Mouse (Mus musculus) erythroid progenitor cell, adult 5-6 weeks (primary cell): ENCODE results near the gene Srd5a1. TPM values are rescaled to one million over a fixed set of nuclear protein-coding genes. Genes with fewer than 3 reads are reported as not detected.
"Not testable (repeated sequence)": the region's sequence is repeated elsewhere in the genome, so short reads cannot be mapped to it uniquely, and the experiment has no call there.

Experiments
- ATAC-seq: replicated peaks from 2 replicates; pipeline ENCODE4 v1.8.0; 2016; ENCODE audit warnings: moderate number of reproducible peaks, mild to moderate bottlenecking, moderate TSS enrichment, inconsistent platforms; ENCODE audit not compliant: poor library complexity, low FRiP score, severe bottlenecking
- total RNA-seq, 2 experiments: library from RNA; stranded (forward) in 1 of 2; stranded (reverse) in 1 of 2; fragments of 150-400 nt in 1 of 2; fragments of 186-747, 209-891 nt in 1 of 2; gene quantifications; 2 replicates each; pipeline versions ENCODE4 v1.2.3 to v1.2.4; 2015 to 2017; ENCODE audit warnings: low replicate concordance in 2 of 2

The Srd5a1 gene
- total RNA-seq (2015; ENCODE audit: low replicate concordance): 2.1 and 2.2 TPM in 2 replicates
- not detected in 2 replicates for total RNA-seq (2017; ENCODE audit: low replicate concordance)

DNA sequence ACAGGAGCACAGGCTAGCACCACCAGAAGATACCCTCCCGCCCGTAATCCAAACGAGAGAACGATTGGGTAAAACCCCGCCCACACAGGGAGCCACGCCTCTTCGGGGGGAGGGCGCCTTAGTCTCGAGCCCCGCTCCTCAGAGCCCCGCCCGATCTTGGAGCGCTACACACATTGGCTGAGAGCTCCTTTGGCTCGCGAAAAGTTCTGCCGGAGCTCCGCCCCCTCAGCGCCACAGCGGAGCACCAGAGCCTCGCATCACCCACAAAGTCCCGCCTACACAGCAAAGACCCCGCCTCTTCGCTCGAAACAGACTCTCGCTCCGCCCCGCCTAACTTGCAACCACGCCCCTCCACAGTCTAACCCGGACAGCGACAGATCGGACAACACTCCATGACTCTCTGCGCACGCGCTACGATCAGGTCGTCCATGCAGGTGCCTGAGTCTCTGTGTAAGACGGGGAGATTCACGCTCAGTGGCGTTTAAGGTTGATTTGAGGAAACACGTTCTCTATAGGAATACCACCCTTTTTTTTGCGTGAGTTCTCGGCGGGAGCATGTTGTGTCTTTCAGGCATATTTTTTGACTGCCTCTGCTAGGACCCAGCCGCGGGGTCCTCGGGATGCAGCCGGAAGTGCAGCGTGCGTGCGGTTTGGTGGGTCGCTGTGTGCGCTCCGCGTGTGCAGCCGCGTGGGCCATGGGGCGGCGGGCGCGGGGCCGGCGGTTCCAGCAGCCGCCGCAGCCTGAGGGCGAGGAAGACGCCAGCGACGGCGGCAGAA lies at the start of gene Srd5a1:
Srd5a1 (minus strand) TSS at position 45 of the 777 bp plus-strand sequence.
- peak; percentile 92 for ATAC-seq

DNA sequence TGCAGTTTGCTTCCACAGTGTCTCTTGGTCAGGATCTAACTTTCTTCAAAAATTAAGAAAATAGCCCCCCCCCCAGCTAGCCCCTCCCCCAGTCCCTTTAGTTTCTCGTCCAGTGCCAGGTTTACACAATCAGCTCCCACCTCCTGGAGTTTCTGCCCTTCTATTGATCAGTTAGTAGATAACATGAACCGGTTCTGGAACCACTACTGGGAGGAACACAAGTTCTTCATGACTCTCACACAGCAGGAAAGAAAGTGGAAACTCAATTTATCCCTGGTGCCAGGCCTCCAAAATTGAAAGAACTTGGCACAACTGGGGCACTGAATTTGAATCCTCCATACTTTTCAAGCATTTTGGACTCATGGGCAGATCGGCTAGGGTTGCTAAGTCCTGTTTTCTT lies 43.3 kb upstream of the Srd5a1 start:
- ATAC-seq: no peak

DNA sequence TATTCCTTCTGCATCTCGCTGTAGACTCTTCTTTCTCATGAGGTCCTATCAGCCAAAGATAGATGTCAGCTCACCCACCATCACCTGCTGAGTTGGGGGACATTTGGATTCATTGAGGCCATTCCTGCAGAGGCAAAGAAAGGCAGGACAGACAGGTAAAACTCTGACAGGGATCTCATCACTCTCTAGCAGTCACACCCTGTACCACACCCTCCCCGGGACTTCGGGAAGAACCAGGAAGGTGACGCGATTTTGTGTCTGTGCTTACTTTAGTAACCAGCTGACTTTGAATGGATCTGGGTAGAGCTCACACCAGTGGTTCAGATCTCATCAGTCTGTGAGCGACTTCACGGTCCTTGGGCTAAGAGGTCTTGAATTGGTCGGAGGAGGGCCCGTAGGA lies 35.2 kb upstream of the Srd5a1 start:
- no peak for ATAC-seq

DNA sequence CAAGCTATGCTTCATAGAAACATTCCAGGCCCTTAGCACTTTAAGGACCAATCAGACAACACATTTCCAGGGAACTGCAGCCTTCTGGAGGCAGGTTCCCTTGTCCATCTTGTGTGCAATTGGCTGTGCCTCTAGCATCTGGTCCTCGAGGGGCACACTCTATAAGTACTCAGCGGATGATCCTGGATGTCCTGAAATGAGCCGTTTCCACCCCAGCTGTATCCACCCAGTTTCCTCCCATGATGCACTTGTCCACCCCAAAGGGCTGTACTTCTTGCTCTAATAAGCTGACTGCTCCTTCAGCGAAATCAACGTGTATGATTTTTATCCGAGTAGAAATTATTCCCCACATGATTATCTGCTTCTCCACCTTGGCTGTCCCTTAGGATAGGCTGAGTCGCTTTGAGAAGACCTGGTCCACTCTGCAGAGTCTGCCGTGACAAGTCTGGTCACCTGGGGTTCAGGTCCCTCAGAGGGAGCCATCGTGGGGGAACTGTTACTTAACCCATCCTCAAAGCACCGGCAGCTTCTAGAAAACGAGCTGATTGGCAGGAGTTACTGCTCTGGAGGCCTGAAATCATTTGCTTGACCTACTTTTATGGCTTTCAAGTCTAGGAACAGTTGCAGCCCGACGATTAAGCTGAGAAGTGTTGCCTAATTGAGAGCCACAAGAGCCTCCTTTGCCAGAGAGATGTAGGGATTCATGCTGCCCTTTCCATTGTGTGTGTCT lies 34.6 kb upstream of the Srd5a1 start:
- ATAC-seq: no peak

DNA sequence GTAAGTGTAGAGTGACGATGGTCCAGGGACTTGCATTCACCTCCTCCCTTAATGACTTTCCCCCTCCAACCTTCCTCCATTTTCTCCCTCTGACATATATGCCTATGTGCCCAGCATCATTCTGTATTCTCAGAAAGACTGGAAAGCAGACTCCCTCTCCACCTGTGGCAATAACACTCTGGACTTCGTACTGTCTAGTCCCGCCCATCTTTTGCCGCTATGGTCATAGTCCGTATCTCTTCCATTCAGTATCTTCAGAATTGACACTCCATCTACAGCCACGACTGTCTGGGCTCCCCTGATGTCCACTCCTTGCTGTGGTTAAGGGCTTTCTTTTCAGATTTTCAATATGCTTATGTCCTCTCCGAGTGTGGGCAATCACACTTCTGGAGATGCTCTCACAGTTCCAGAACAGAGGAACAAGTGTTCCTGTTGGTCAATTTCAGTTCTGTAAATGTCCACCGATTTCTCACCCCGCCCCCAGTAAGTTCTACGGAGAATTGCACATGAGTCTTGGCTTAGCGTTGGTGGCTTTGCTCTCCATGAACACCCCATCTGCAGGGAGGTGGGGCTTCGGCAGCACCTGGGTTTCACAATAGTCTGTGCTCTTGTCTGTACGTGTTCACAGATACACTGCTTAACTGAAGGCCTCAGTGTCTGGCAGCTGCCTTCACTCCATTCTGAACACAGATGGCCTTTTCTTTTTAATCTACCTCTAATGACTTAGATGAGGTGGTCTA lies 33.4 kb upstream of the Srd5a1 start:
- no peak for ATAC-seq

DNA sequence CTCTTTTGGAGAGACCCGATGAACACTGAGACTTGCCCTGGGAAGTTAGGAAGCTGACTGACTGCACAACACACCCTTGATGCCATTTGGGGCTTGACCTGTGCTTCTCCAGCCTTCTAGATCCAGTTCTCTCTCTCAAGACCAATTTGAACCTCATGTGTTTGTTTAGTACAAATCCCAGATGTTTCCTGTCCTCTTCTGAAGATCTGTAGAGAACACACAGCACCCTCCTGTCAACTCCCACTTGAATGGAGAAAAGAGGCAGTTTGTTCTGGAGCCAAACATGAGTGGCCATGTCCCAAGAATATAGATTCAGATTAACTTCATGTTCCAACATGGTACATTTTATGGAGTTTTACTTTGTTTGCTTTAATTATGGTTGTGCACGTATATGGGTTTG lies 32.7 kb upstream of the Srd5a1 start:
- ATAC-seq: no peak

DNA sequence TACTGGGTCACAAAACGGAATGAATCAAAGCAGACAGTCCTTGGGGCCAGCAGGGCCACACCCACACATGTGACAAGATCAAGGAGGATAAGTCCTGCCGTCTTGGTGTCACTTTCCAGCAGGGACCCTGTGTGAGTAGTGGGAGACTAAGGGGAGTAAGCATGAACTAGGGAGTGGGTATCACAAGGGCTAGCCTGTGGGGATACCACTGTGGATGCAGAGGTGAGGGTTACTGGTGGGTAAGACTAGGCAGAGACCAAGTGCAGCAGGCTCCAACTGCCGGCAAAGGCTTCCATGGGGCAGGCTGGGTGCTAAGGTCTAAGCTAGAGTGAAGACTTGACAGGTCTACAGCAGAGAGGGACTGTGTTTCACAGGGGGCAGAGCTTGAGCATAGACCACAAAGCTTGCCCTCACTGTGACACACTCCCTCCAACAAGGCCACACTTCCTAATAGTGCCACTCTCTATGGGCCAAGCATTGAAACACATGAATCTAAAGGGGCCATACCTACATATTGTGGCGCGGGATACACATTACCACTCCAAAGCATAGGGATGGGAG lies 31.5 kb upstream of the Srd5a1 start:
- no peak for ATAC-seq

DNA sequence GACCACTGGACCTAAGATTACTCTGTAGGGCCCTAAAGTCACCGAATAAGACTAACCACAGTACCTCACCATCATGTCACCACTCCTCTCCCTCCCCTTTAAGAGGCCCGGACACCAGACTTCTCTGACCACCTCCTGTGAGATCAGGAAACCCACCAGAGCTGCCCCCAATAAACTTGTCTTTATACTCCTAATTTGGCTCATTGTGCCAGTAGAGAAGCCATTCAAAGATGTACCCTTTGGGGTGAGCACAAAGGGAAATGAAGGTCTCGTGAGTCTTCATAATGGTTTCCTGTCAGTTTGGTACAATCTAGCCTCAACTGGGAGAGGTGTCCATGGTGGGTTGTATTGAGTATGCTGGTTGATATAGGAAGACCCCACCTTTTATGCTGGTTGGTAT lies 29.8 kb upstream of the Srd5a1 start:
- no peak for ATAC-seq

DNA sequence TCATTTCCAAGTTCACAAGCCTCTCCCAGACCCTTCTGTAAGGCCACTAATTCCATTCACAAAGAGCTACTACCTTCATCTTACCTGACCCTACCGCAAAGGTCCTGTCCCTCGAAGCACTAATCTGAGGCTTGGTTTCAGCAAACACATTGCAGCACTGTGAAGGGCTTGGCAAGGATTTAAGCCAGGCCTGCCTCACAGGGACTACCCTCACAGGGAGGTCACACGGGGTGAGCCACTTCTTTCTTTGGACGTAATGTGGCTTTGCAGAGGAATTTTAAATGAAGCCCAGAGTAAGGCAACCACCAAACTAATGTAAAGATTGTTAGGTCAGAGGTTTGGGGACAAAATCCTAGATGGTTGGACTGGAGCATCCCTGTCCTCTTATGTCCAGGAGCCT lies 29.3 kb upstream of the Srd5a1 start:
- ATAC-seq: no peak

DNA sequence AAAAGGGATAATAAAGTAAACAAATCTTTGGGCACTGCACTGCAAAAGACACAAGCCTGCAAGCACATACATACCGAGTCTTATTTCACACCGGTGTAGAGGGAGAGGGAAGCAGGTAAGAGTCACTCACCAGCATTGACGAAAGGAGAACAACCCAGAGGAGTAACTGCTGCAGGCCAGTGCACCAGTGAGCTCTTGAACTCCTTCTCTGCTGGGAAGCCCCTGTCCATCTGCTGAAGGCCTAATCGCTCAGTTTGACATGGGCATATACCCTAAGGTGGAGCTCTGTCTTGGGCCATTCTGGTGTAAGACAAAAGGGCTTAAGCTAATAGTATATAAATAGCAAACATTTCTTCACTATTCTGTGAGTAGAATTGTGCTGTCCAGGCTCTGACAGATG lies 28.9 kb upstream of the Srd5a1 start:
- ATAC-seq: no peak

DNA sequence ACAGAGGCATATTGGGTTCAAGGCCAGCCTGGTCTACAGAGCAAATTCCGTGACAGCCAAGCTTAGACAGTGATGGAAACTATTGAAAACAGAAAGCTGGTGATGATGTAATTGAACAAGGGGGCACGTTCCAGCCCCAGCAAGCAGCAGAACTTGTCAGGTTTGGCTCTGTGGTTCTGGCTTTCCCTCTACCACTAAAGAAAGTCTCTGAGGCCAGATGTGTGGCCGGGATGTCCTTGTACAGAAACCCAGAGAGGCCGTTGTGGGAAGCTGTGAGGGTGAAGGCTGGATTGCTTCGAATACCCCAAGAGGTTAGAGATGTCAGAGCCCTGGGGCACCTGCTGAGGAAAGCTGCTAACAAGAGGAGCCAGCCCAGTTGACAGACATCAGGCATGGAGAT lies 28.0 kb upstream of the Srd5a1 start:
- ATAC-seq: no peak

DNA sequence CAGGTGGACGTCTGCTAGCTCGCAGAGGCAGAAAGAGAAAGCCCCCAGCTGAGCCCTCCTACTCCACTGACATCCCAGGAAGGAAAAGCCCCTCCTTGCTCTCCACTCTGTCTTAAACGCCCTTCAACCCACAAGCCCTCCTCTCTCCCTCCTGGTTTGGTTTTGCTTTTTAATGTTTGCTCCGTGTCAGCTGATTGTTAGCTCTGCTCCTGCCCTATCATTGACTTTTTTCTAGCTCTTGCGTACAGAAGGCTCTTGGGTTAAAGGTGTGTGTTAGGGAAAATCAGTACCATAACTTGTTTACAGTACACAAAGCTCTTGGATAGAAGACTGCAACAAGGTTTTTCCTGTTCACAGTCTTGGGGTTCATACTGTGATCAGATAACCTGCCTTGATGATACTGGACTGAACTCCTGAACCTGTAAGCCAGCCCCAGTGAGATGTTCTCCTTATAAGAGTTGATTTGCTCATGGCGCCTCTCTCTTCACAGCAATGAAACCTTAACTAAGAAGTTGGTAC lies 26.9 kb upstream of the Srd5a1 start:
- no peak for ATAC-seq

DNA sequence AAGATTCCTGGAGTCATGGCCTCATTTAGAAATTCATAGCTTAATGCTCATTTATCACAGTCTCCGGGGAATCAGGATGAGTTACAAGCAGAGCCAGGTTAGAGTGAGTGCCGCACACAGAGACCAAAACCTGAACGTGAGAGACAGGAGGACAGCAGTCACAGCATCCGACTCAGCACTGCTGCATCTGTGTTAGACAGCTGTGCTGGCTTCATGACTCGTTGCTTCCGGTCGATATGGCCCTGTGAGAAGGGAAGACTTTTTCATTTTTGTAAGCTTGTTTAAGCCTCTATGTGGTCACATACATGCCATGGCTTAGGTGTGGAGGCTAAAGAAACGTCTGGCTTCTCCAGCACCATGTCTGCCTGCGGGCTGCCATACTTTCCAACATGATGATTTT lies 26.4 kb upstream of the Srd5a1 start:
- no peak for ATAC-seq

DNA sequence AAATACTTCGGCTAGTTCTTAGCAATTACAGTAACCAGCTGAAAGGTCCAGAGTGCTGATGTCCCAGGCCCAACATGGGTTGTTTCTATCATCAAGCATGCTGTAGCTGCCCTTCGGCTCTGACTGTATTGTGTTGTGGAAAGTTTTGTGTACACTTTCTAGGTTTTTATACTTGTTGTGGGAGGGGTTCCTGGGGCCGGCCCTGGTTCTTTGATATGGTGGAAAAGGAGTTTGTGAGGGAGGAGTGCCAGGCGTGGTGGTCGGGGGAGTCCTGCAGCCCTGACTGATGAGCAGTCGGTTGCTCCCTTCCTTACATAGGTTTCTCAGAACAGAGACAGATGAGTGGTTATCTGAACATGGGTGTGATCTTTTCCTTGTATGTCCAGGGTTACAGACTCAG lies 25.6 kb upstream of the Srd5a1 start:
- no peak for ATAC-seq

DNA sequence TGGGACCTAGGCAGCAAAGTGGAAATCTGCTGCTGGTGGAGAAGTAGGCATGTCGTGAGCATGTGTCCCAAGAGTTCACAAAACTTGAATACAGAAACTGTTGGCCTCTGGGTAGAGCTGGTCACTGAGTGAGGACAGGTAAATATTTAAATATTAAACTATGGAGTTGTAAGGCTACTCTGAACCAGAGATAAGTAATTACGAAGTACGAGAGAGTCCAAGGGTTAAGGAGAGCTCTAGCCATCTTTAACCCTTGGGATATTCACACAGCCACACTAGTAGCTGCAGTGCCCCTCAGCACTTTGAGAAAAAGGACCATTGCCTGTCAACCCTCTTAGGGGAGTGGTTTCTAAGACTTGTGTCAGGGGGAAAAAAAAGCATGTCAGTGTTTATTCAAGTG lies 25.1 kb upstream of the Srd5a1 start:
- no peak for ATAC-seq

DNA sequence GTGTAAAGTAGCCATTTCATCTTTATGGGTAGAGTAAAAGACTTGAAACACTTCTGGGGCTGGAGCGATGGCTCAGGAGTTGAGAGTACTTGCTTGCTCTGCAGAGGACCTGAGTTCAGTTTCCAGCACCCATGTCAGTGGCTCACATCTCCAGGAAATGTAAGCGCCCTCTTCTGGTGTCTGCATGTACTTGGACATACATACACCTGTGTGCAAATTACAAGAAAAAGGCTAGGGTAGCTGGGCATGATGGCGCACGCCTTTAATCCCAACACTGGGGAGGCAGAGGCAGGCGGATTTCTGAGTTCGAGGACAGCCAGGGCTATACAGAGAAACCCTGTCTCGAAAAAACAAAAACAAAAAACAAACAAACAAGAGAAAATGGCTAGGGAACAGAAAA lies 24.6 kb upstream of the Srd5a1 start:
- not testable (repeated sequence) for ATAC-seq

DNA sequence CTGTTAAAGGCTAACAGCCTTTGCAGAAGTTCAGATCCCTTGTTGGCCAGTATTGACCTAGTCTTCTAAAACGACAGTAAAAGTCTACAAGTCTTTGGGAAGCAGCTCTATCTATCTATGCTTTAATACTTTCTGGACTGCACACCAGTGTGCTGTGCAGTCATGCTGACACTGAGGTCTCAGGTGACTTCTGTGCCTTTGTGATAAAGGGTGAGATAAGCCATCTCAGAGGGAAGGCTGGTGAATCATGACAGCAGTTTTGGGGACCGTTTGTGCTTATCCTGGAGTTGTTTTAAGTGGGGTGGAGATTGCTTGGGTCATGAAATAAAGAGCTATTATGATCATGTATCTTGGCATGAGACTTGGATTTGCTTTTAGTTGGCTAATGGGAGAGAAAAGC lies 22.7 kb upstream of the Srd5a1 start:
- no peak for ATAC-seq

DNA sequence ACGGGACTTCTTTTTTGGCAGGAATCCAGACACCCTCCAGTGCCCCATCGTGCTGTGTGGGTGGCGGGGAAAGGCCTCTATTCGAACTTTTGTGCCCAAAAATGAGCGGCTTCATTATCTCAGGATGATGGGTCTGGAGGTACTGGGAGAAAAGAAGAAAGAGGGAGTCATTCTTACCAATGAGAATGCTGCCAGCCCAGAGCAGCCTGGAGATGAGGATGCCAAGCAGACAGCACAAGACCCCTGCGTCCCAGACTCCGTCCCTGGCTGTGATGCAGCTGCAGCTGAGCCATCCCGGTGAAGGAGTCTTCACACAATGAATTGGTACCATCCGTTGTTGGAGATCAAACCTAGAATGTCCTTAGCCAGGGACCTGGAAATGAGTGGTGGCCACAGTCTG lies 22.3 kb upstream of the Srd5a1 start:
- no peak for ATAC-seq

DNA sequence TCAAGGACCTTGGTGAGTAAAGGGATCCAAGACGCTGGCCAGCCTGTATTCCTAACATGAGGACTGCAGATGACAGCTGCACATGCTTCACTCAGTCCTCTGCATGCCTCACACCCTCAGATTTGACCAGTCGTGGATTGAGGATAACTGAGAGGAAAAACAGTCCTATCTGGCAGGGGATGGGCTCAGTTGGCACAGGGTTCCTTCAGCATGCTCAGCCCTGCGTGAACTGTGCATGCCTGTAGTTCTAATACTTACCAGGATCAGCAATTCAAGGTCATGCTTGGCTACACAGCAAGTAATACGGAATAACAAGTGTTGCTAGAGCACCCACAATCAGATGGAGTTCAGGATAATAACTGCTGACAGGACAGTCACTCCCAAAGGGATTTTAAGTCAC lies 20.4 kb upstream of the Srd5a1 start:
- ATAC-seq: no peak

DNA sequence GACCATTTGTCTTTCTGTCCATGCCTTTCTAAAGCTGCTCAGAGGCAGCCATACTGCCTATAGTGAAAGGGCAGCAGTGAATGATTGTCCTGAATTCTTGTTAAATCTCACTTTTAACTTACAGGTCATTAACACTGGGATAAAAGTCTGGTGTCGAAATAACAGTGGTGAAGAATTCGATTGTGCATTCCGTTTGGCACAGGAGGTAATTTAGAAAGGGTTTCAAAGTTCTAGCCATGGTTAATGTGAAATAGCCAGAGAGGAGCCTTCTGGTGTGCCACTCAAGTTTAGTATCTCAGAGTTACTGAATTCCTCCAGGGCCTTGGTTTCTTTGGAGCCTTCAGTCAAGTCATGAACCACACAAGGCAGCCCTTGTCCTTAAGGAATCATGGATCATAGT lies 19.9 kb upstream of the Srd5a1 start:
- ATAC-seq: no peak
